Mouse (Mus musculus) forebrain, embryonic 12.5 days (tissue): Measurements from ENCODE around the gene Gm42674. TPM values are rescaled to one million over a fixed set of nuclear protein-coding genes. Genes with fewer than 3 reads are reported as not detected.

Experiments used
- ATAC-seq: fragments of 200-750 bp; cut with Nextera tagmentation; 2 replicates; pipeline ENCODE4 v1.8.0; 2017; ENCODE audit warnings: moderate TSS enrichment; ENCODE audit not compliant: low FRiP score
- H3K27ac ChIP-seq: fragments of 300-500 bp; sonication (generic); 2 replicates; pipeline ENCODE4 v1.5.1; 2016; ENCODE audit warnings: mild to moderate bottlenecking
- H3K27me3 ChIP-seq: fragments of 300-500 bp; sonication (generic); 2 replicates; pipeline ENCODE4 v1.6.1; 2016; ENCODE audit warnings: mild to moderate bottlenecking
- H3K36me3 ChIP-seq: fragments of 300-500 bp; sonication (generic); replicated peaks from 2 replicates; pipeline ENCODE4 v1.6.1; 2016; ENCODE audit warnings: mild to moderate bottlenecking
- H3K4me1 ChIP-seq: fragments of 300-500 bp; sonication (generic); 2 replicates; pipeline ENCODE4 v1.6.1; 2016
- H3K4me2 ChIP-seq: fragments of 300-500 bp; sonication (generic); 2 replicates; pipeline ENCODE4 v1.6.1; 2016; ENCODE audit warnings: mild to moderate bottlenecking, moderate library complexity
- H3K4me3 ChIP-seq: fragments of 300-500 bp; sonication (generic); replicated peaks from 2 replicates; pipeline ENCODE4 v1.5.1; 2016; ENCODE audit warnings: mild to moderate bottlenecking
- H3K9ac ChIP-seq: fragments of 300-500 bp; sonication (generic); 2 replicates; pipeline ENCODE4 v1.6.1; 2016; ENCODE audit warnings: mild to moderate bottlenecking
- H3K9me3 ChIP-seq: fragments of 300-500 bp; sonication (generic); 2 replicates; pipeline ENCODE4 v1.6.1; 2016
- WGBS: fragments of 180-500 bp; shearing (Covaris S2); methylation state at CpG from one replicate; pipeline ENCODE4 v1.1.7; 2016; 5-methylcytosine and 5-hydroxymethylcytosine counted together
- polyA plus RNA-seq: library from polyadenylated mRNA; unstranded; fragments of >200 nt; fragmentation: Nextera tagmentation; extraction: Ambion mirVana; gene quantifications from 2 replicates; pipeline ENCODE4 v1.2.1, GENCODE M21; 2016

The Gm42674 gene
- not detected in 2 replicates for polyA plus RNA-seq

DNA sequence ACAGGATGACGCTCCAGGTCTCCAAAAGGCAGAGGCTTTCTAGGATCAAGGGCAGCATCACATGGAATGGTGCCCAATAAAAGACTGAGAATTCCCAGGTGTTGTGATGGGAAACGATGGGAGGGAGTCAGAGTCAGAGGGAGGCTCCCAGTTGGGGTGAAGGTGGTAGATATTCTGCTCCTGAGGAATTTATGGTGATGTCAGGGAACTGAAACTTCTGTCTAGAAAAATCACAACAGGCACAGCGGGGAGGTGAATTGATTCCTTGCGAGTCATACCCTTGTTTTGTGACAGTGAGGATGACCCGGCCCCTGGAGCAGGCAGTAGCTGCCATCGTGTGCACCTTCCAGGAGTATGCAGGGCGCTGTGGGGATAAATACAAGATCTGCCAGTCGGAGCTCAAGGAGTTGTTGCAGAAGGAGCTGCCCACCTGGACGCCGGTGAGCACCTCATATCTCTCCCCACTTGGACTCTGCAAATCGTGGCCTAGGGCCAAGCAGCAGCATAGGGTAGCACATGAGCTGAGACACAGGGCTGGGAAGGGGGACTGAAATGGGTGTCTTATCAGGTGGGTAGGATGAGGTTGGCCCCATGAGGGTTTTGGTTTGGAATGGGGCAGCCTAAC lies at the start of gene Gm42674:
Gene Gm42674 (plus strand): TSS at position 419 of the 625 bp plus-strand sequence.
- 88% methylated on average over 11 of the region's 11 CpGs for WGBS

DNA sequence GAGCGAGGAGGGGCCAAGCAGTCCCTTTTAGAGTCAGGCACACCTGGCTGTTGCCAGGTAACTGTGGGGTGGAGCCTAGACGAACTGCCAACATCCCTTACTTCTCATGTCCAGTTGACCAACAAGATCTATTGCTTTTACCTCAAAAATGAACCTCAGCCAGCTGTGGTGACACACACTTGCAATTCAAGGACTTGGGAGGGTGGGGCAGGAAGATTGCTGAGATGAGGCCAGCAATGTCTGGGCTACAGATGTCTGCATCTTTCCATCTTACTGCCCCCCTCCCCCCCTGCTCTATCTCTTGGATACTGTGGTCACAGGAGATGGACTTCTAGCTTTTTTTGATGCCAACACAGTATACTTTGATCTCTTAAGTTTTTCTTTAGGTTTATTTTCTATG lies 49.5 kb upstream of the Gm42674 start:
- H3K4me1 ChIP-seq = peaks cover 7% of the 10 kb centered on the region
- no peak overlapping the region for H3K4me3 ChIP-seq
- H3K36me3 ChIP-seq = no peaks in the 10 kb centered on the region
- H3K27ac ChIP-seq = no peak overlapping the region
- no peak overlapping the region for H3K9ac ChIP-seq
- no peaks in the 10 kb centered on the region for H3K27me3 ChIP-seq
- no peaks in the 10 kb centered on the region for H3K9me3 ChIP-seq
- WGBS = 77% methylated on average over 2 of the region's 2 CpGs
- no peak overlapping the region for H3K4me2 ChIP-seq
- no peak for ATAC-seq

More for the DNA sequence above, at the start of gene Gm42674:
- no peak within 1 kb of the TSS for H3K4me2 ChIP-seq
- H3K4me1 ChIP-seq = peaks cover 10% of the 10 kb centered on the region; the same call in 1 of the 2 replicates
- no peak within 1 kb of the TSS for H3K4me3 ChIP-seq
- H3K36me3 ChIP-seq = no peaks in the 10 kb centered on the region
- H3K9ac ChIP-seq = no peak within 1 kb of the TSS
- H3K9me3 ChIP-seq = no peaks in the 10 kb centered on the region
- no peaks in the 10 kb centered on the region for H3K27me3 ChIP-seq
- H3K27ac ChIP-seq = no peak within 1 kb of the TSS
- ATAC-seq = no peak

DNA sequence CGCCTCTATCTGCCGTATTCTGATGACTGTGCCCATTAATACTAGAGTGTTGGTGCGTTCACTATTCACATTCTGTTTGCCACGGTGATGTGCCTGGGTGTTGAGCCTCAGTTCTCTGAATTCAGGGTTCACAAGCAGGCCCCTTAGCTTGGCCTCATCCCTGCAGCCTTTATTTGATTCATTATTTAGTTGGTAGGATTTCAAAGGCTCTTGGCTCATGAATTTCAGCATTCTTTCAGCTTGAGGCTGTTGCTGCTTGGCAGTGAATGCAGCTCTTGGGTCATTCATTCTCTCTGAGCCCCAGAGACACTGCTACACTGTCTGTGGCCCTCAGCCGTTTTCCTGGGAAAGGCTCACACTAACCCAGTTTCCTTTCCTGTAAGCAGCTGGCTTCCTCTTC lies 45.8 kb upstream of the Gm42674 start:
- H3K4me1 ChIP-seq = peaks cover 4% of the 10 kb centered on the region
- H3K4me3 ChIP-seq = no peak overlapping the region
- H3K9me3 ChIP-seq = no peaks in the 10 kb centered on the region
- H3K27me3 ChIP-seq = no peaks in the 10 kb centered on the region
- ATAC-seq = peak; percentile 81
- no peak overlapping the region for H3K4me2 ChIP-seq
- WGBS = 33% methylated on average over 5 of the region's 5 CpGs
- no peaks in the 10 kb centered on the region for H3K36me3 ChIP-seq
- H3K27ac ChIP-seq = peak overlapping the region; percentile 63; the same call in 1 of the 2 replicates
- no peak overlapping the region for H3K9ac ChIP-seq

DNA sequence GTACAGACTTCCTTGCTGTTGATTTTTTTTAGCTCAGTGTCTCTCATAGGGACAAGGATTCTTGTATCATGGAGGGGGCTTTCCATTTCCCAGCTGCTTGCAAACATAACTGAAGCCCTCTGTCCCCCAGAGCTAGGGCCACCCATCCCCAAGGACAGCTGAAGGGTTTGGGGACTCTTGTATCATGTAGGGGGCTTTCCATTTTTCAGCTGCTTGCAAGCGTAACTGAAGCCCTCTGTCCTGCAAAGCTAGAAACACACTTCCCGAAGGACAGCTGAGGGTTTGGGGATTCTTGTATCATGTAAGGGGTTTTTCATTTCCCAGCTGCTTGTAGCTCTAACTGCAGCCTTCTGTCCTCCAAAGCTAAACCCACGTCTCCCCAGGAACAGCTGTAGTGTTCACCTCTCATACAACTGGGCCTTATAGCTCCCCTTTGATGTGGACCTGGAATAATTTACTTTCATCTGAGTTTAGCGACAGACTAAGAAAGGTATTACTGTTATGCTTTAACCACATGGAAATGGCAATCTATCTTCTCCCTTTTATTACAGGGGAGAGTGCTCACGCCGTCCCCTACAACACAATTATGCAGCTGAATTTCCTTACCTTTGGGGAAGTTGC lies 41.6 kb upstream of the Gm42674 start, which contains the start of gene S100a3:
Gene S100a3 (plus strand): TSS at position 571 of the 621 bp plus-strand sequence.
- no peaks in the 10 kb centered on the region for H3K36me3 ChIP-seq
- H3K4me1 ChIP-seq = peaks cover 4% of the 10 kb centered on the region
- WGBS = 88% methylated on average over 6 of the region's 6 CpGs
- no peak for ATAC-seq
- H3K27ac ChIP-seq = no peak within 1 kb of the TSS
- no peaks in the 10 kb centered on the region for H3K9me3 ChIP-seq
- H3K4me2 ChIP-seq = no peak within 1 kb of the TSS
- H3K9ac ChIP-seq = no peak within 1 kb of the TSS
- no peaks in the 10 kb centered on the region for H3K27me3 ChIP-seq
- no peak within 1 kb of the TSS for H3K4me3 ChIP-seq

DNA sequence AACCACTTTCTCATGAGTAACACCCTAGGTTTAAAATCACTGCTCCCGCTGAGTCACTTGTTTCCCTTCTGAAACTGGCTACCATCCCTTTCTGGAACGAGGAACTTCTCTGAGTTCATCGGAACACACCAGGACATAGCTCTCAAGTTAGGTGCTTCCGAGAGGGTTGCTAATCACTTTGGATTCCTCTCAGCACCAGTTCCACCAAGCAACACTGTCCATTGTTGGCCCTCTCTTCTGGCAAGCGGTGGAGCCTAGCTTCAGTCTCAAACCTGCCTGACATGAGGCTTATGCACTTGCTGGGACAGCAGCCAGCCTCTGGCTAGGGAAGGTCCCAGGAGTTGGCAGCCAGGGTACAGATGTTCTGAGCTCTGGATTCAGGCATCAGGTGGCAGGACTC lies 27.0 kb upstream of the Gm42674 start:
- ATAC-seq = no peak
- 91% methylated on average over 5 of the region's 5 CpGs for WGBS
- H3K4me3 ChIP-seq = no peak overlapping the region

DNA sequence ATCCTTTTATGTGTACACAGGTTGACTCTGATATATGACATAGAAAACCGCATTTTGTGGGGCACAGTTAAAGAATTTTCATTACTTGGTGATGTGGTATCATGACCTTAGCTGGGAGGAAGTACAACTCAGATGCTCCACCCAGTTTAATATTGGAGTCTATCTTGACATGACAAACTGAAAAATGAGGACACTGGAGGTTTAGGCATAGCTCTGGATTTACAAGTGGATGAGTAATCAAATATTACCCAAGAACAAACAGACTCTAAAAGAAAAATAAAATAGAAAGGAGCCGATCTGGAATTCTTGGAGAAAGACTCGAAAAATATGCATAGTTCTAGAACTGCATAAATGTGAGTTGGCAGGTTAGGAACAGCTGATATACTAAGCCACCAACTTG lies 26.4 kb upstream of the Gm42674 start:
- Histone ChIP-seq H3K27ac (no peak overlapping the region), H3K9me3 (no peaks in the 10 kb centered on the region), H3K4me3 (no peak overlapping the region), H3K9ac (no peak overlapping the region), H3K36me3 (no peaks in the 10 kb centered on the region), H3K27me3 (no peaks in the 10 kb centered on the region), H3K4me1 (no peaks in the 10 kb centered on the region), H3K4me2 (no peak overlapping the region)
- WGBS = 80% methylated on average over 3 of the region's 3 CpGs
- ATAC-seq = no peak

More for the DNA sequence above, 27.0 kb upstream of the Gm42674 start:
- Histone ChIP-seq H3K4me2 (no peak overlapping the region), H3K9ac (no peak overlapping the region), H3K9me3 (no peaks in the 10 kb centered on the region), H3K4me1 (no peaks in the 10 kb centered on the region), H3K27me3 (no peaks in the 10 kb centered on the region), H3K36me3 (no peaks in the 10 kb centered on the region), H3K27ac (no peak overlapping the region)

DNA sequence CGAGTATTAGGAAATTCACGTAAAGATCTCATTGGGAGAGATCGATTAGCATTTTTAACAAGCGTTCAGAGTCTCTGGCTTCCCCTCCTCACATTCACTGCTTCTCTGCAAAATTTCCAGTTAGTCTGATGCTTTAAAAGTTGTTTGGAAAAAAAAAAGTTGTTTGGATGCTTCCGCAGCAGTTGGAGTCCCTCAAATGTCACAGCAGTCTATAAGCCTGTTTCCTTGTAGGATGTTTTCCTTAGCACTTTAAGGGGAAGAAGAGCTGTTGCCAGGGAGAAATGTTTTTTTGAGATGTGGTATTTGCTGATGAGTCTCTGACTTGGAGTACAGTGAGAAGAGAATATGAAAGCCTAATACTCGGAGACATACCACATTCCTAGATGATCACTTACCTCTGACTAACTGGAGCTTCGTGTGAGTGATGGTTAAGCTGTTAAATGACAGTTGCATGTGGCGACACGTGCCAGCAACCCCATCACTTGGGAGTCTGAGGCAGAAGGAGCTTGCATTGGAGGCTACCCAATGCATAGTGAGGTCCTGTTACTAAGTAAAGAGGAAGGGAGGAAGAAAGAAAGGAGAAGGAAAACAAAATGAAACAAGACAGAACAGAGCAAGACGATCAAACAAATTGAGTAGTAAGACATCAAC lies 25.2 kb upstream of the Gm42674 start:
- 81% methylated on average over 10 of the region's 10 CpGs for WGBS
- no peak for ATAC-seq
- H3K4me2 ChIP-seq = no peak overlapping the region

DNA sequence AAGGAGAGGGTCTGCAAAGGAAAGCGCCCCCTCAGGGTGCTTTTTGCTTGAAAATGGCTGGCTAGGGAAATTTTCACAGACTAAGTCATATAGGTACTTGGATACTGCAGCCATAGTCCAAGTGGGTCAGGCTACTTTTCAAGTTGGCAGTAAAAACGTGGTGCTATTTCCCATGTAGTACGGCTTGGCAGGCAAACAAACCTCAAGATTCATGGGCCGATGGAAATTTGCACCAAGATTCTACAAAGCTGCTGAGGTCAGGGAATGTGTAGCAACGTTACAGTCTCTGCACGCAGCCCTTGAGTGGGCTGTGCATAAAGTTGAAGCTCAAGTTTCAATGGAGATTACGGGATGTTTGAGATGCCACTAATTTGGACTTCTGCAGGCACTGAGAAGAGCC lies 22.3 kb upstream of the Gm42674 start:
- Histone ChIP-seq H3K36me3 (no peaks in the 10 kb centered on the region), H3K9ac (no peak overlapping the region), H3K4me1 (no peaks in the 10 kb centered on the region), H3K27ac (no peak overlapping the region), H3K4me2 (no peak overlapping the region), H3K4me3 (no peak overlapping the region), H3K27me3 (no peaks in the 10 kb centered on the region), H3K9me3 (no peaks in the 10 kb centered on the region)
- no peak for ATAC-seq
- 82% methylated on average over 7 of the region's 7 CpGs for WGBS

More for the DNA sequence above, 25.2 kb upstream of the Gm42674 start:
- H3K9ac ChIP-seq = no peak overlapping the region
- H3K27ac ChIP-seq = no peak overlapping the region
- no peaks in the 10 kb centered on the region for H3K9me3 ChIP-seq
- no peaks in the 10 kb centered on the region for H3K27me3 ChIP-seq
- H3K4me3 ChIP-seq = no peak overlapping the region
- H3K36me3 ChIP-seq = no peaks in the 10 kb centered on the region
- no peaks in the 10 kb centered on the region for H3K4me1 ChIP-seq

DNA sequence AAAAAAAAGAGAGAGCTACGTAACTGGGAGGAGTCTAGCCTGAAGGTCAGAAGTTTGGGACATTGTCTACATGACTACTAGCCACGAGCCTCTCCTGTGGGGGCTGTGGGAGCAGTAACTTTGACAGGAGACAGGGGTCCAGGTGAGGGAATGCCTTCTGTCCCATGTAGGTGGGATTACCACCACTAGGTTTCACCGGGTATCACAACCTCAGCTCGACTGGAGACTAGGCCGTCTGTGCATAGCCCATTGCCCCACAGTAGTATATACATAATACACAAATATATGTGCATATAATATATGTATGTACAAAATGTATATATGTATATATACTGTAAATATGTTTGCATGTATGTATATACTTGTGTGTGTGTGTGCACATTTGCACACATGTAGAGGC lies 20.6 kb upstream of the Gm42674 start:
- Histone ChIP-seq H3K9ac (no peak overlapping the region), H3K27me3 (no peaks in the 10 kb centered on the region), H3K4me1 (no peaks in the 10 kb centered on the region), H3K4me3 (no peak overlapping the region), H3K36me3 (no peaks in the 10 kb centered on the region), H3K27ac (no peak overlapping the region), H3K9me3 (no peaks in the 10 kb centered on the region), H3K4me2 (no peak overlapping the region)
- no peak for ATAC-seq
- 98% methylated on average over 5 of the region's 5 CpGs for WGBS

DNA sequence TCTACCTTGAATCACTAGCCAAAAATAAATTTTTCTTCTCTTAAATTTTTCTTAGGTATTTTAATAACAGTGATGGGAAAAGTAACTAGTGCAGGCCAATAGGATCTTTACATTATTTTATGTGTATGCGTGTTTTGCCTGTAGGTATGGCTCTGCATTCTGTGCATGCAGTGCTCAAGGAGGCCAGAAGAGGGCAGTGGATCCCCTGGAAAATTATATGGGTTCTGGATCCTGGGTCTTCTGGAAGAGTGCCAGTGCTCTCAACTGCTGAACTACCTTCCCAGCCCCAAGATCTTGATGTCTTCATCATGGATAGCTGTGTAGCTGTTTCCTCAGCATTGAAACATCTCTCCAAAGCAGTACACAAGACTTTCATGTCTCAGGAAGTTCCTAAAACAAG lies 19.5 kb upstream of the Gm42674 start:
- Histone ChIP-seq H3K4me1 (no peaks in the 10 kb centered on the region), H3K27ac (no peak overlapping the region), H3K36me3 (no peaks in the 10 kb centered on the region), H3K4me2 (no peak overlapping the region), H3K4me3 (no peak overlapping the region), H3K9ac (no peak overlapping the region), H3K27me3 (no peaks in the 10 kb centered on the region), H3K9me3 (no peaks in the 10 kb centered on the region)
- WGBS = 97% methylated on average over 1 of the region's 1 CpGs
- ATAC-seq = no peak

DNA sequence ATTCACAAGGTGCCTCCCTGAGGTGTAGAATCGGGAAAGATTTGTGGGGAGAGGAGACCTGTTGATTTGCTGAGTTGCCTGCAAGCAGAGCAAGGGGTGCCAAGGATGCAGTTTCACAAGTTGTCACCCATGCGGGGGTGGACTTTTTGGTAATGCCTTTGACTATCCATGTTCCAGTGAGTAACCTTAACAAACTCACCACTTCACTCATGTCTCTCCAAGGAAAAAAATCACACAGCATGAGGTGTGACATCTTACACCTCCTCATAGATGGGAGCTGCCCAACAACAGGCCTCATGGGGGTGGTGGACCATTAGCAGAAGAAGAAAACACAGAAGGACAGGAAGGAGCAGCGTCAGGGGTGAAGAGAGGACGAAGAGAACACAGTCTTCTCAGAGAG lies 19.1 kb upstream of the Gm42674 start:
- H3K4me3 ChIP-seq = no peak overlapping the region
- H3K4me2 ChIP-seq = no peak overlapping the region
- no peak overlapping the region for H3K27ac ChIP-seq
- no peaks in the 10 kb centered on the region for H3K9me3 ChIP-seq
- no peak overlapping the region for H3K9ac ChIP-seq
- H3K4me1 ChIP-seq = no peaks in the 10 kb centered on the region
- ATAC-seq = no peak
- 90% methylated on average over 4 of the region's 4 CpGs for WGBS
- no peaks in the 10 kb centered on the region for H3K36me3 ChIP-seq
- no peaks in the 10 kb centered on the region for H3K27me3 ChIP-seq

DNA sequence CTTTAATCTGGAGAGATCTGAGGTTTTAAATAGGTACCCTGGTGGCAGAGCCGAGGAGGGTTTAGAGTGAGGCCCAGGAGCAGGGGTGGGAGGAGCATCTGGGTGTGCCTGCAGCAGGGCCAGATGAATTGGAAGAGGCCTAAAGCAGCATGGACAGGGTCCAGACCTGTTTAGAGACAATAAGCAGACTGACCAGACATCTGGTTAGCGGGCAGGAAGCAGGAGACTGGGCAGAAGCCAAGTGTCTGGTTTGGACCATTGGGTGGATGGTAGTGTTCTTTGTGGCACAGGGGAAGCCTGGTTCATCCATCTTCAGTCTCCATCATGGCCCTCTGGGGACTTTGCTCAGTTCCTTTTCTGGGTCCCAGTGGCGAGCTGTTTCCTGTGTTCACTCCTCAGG lies 17.8 kb upstream of the Gm42674 start:
- no peaks in the 10 kb centered on the region for H3K9me3 ChIP-seq
- no peaks in the 10 kb centered on the region for H3K4me1 ChIP-seq
- H3K27ac ChIP-seq = no peak overlapping the region
- no peaks in the 10 kb centered on the region for H3K27me3 ChIP-seq
- H3K9ac ChIP-seq = no peak overlapping the region
- H3K4me3 ChIP-seq = no peak overlapping the region
- H3K4me2 ChIP-seq = no peak overlapping the region
- 64% methylated on average over 3 of the region's 3 CpGs for WGBS
- no peaks in the 10 kb centered on the region for H3K36me3 ChIP-seq
- ATAC-seq = no peak
